Mouse (Mus musculus) spleen, adult 2 months (tissue): ENCODE measurements at regions not wholly inside any gene's neighbourhood (a gene's known extent, or its start where the extent isn't known, plus 50 kb on each side); places are given as distances from the start of the nearest gene placed in this dataset.
A peak's percentile ranks its signal among the peaks of the same experiment; 100 is the strongest.

Source experiments
- DNase-seq, 2 experiments: peaks; one replicate each; pipeline versions ENCODE4 v3.0.0 to v3.0.0-alpha.2; 2012 to 2021; ENCODE audit warnings: low spot score in 2 of 2, low read depth in 1 of 2
- H3K27ac ChIP-seq: fragments of 200-500 bp; 2 replicates; pipeline ENCODE4 v1.5.1; 2012; ENCODE audit warnings: low read length, inconsistent platforms; ENCODE audit not compliant: insufficient read depth
- H3K27me3 ChIP-seq: fragments of 200-500 bp; 2 replicates; pipeline ENCODE4 v1.6.1; 2012; ENCODE audit warnings: mild to moderate bottlenecking, moderate library complexity, low read length, inconsistent platforms; ENCODE audit not compliant: control insufficient read depth, insufficient read depth
- H3K36me3 ChIP-seq: fragments of 200-500 bp; 2 replicates; pipeline ENCODE4 v1.6.1; 2012; ENCODE audit warnings: mild to moderate bottlenecking, low read length, inconsistent platforms; ENCODE audit not compliant: control insufficient read depth, insufficient read depth
- H3K4me1 ChIP-seq: fragments of 200-500 bp; 2 replicates; pipeline ENCODE4 v1.6.1; 2011; ENCODE audit warnings: inconsistent platforms; ENCODE audit not compliant: control insufficient read depth, insufficient read depth, insufficient read length
- H3K4me3 ChIP-seq: fragments of 200-500 bp; 2 replicates; pipeline ENCODE4 v1.5.1; 2011; ENCODE audit warnings: mild to moderate bottlenecking, inconsistent platforms; ENCODE audit not compliant: insufficient read depth, insufficient read length; ENCODE audit errors: extremely low read depth
- CTCF ChIP-seq: fragments of 200-500 bp; IDR thresholded peaks from 2 replicates; pipeline ENCODE4 v1.5.1; 2011; ENCODE audit warnings: mild to moderate bottlenecking, inconsistent platforms; ENCODE audit not compliant: insufficient read depth, insufficient read length, insufficient replicate concordance; ENCODE audit errors: extremely low read depth
- POLR2A ChIP-seq: fragments of 200-500 bp; IDR thresholded peaks from 2 replicates; pipeline ENCODE4 v1.6.1; 2011; ENCODE audit warnings: low read depth, low read length, inconsistent platforms
- WGBS: fragments of 180-500 bp; shearing (Covaris S2); methylation state at CpG from one replicate; pipeline ENCODE4 v1.1.7; 2018; 5-methylcytosine and 5-hydroxymethylcytosine counted together

- TF ChIP-seq POLR2A (no peak), CTCF (no peak)
- H3K4me1 ChIP-seq, result peaks cover 3% of the 10 kb centered on the region; the same call in 1 of the 2 replicates
- H3K36me3 ChIP-seq, result no peaks in the 10 kb centered on the region
- no peak overlapping the region for H3K27ac ChIP-seq
- 97% methylated on average over 3 of the region's 3 CpGs for WGBS
- H3K4me3 ChIP-seq, result no peak overlapping the region
- DNase-seq, result no peak
- H3K27me3 ChIP-seq, result no peaks in the 10 kb centered on the region
These were observed 65.7 kb downstream of the Gm47996 start for GRCm38 (mm10) chr1:151275581-151275980.

- WGBS, result 90% methylated on average over 3 of the region's 3 CpGs
- no peaks in the 10 kb centered on the region for H3K27me3 ChIP-seq
- no peak overlapping the region for H3K4me3 ChIP-seq
- no peak for TF ChIP-seq CTCF
- TF ChIP-seq POLR2A, result no peak
- no peaks in the 10 kb centered on the region for H3K36me3 ChIP-seq
- no peaks in the 10 kb centered on the region for H3K4me1 ChIP-seq
- no peak for DNase-seq
- no peak overlapping the region for H3K27ac ChIP-seq
These were observed 64.3 kb upstream of the Ivns1abp start for GRCm38 (mm10) chr1:151279955-151280354.

- H3K27me3 ChIP-seq, result no peaks in the 10 kb centered on the region
- H3K4me3 ChIP-seq, result no peak overlapping the region
- peaks cover 3% of the 10 kb centered on the region; the same call in 1 of the 2 replicates for H3K4me1 ChIP-seq
- TF ChIP-seq CTCF (no peak), POLR2A (no peak)
- WGBS, result 63% methylated on average over 7 of the region's 7 CpGs
- no peak overlapping the region for H3K27ac ChIP-seq
- no peak for DNase-seq
- no peaks in the 10 kb centered on the region for H3K36me3 ChIP-seq
These were observed 59.2 kb upstream of the Ivns1abp start for GRCm38 (mm10) chr1:151285045-151285444.

GRCm38 (mm10) chr1:151287451-151287850 lies 56.8 kb upstream of the Ivns1abp start:
- peak; percentile 21 to 46 for DNase-seq
- Histone ChIP-seq H3K36me3 (no peaks in the 10 kb centered on the region), H3K27me3 (no peaks in the 10 kb centered on the region), H3K27ac (no peak overlapping the region), H3K4me1 (peaks cover 3% of the 10 kb centered on the region; the same call in 1 of the 2 replicates), H3K4me3 (peak overlapping the region; percentile 57)
- no peak for TF ChIP-seq POLR2A
- no peak for TF ChIP-seq CTCF
- 2% methylated on average over 12 of the region's 12 CpGs for WGBS

DNA sequence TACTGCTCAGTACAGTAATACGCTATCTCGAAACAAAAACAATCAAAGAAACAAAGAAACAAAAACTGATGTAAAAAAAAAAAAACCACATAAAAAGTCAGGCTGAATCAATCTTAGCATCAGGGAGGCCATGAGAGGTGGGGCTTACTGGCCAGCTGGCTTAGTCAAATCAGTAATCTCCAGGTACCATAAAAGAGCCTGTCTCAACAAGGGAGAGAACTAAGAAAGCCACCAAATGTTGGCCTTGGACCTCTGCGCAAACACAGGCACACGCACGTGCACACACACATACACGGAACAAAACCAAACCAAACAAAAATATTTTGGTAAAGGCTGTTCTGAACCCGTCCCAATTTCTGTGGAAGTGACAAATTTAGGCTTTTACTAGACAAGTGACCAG lies 55.2 kb upstream of the Ivns1abp start:
- 92% methylated on average over 7 of the region's 7 CpGs for WGBS
- Histone ChIP-seq H3K4me1 (peaks cover 3% of the 10 kb centered on the region; the same call in 1 of the 2 replicates), H3K4me3 (no peak overlapping the region), H3K36me3 (no peaks in the 10 kb centered on the region), H3K27ac (no peak overlapping the region), H3K27me3 (no peaks in the 10 kb centered on the region)
- no peak for DNase-seq
- no peak for TF ChIP-seq CTCF

DNA sequence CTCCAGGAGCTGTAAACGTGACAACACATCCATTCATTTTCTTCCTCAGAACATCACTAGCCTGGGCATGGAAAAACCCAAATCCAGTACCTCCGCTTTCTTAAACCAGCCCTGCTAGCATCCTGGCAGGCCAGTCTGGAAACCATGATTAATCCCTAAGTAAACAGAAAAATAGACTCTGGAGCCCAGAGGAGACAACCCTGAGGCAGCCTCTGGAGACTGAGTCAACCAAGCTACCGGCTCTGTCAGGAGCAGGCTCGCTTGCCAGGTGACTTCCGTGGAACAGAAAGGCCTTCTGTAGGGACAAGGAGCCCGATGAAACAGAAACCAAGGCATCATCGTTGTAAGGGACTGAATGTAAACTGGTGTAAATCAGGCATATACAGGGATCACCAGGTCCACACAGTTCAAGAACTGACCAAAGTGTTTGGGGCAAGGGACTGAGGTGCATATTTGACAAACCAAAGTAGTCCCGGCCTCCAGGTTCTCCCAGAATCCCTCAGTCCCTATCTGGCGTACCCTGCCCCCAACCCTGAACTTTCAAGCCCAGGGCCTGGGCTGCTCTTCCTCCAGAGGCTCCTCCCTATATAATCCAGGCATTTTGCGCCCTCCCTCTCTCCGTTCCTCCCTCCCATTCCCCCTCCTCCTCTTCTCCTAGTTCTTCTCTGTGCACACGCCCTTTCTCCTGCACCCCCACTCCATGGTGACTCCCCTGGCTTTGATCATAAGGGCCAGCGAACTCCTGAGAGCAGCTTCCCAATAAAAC lies 54.6 kb upstream of the Ivns1abp start:
- Histone ChIP-seq H3K36me3 (no peaks in the 10 kb centered on the region), H3K27me3 (no peaks in the 10 kb centered on the region), H3K27ac (no peak overlapping the region), H3K4me3 (no peak overlapping the region), H3K4me1 (peaks cover 3% of the 10 kb centered on the region; the same call in 1 of the 2 replicates)
- DNase-seq, result no peak
- TF ChIP-seq POLR2A, result no peak
- TF ChIP-seq CTCF, result no peak
- WGBS, result 91% methylated on average over 13 of the region's 13 CpGs
